Comparison of ENCODE assay signal across 18 mouse cellular contexts in the genomic region with DNA sequence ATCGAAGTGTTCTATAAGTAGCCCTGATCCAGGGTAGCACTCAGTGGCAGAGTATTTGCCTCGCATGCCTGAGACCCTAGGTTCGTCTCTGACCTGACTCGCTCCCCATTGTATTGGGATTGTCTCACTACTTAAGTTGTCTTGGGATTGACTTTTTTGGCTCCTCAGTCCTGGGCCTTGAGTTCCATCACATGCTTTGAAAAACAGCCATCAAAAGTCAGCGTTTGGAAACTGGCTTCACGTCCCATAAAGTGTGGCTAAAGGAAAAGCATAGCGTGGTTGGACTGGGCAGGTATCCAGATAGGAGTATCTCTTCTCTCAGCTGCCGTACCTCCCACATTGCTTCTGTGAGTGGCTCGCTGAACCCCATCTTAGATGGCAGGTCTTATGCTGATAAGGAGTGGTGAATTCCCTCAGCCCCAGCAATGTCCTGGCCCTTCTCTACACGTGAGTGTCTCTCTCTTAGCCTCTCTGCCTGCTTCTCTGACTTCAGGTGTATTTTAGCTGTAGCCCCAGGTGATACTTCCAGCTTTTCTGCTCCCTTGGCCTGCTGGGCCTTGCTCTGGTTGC. TPM values are rescaled to one million over a fixed set of nuclear protein-coding genes. Genes with fewer than 3 reads are reported as not detected.
DNase-seq lines count a peak whose midpoint lies in the region; ATAC-seq and TF ChIP-seq lines count a peak whose summit lies in the region.
"Had no signal": no experiment of that assay in that cellular context is flagged by ENCODE, and none has a peak within 500 bp of the region (broad histone marks: within the 10 kb centered on the region; RNA-seq: fewer than 3 reads in every experiment).

No protein-coding gene starts in this region.

- no peak for DNase-seq in layer of hippocampus, adult 2 months (ENCODE audit: low spot score in 2 of 2)
- no peak for DNase-seq in layer of hippocampus, postnatal 36 days
- DNase-seq in c-Kit-positive CD71-positive TER-119-negative erythroid progenitor cells, embryonic 14.5 days (ENCODE audit: low read depth), result peak; percentile 48
- peak; percentile 33 for DNase-seq in liver, embryonic 13.5 days
- no peak for DNase-seq in gastrocnemius, postnatal 14 days
- DNase-seq in left cerebral cortex, adult 8-10 months (ENCODE audit: low spot score in 2 of 2), result no peak
- DNase-seq in kidney, adult 2 months, result no peak
- DNase-seq: adrenal gland, postnatal 25 days; gastrocnemius, postnatal 36 days; right cerebral cortex, postnatal 25 days had no signal

- TF ChIP-seq CTCF in layer of hippocampus, adult 2 months (conservative IDR thresholded peaks at IDR 0.05), result no peak
- no peak for TF ChIP-seq CTCF in kidney, adult 2 months (conservative IDR thresholded peaks at IDR 0.05; ENCODE audit: insufficient read depth, insufficient read length, low read depth, low read length)

- H3K27ac ChIP-seq in layer of hippocampus, adult 2 months, result peak overlapping the region; percentile 90; the same call in 1 of the 2 replicates
- no peak overlapping the region for H3K27ac ChIP-seq in liver, embryonic 13.5 days
- no peak overlapping the region for H3K27ac ChIP-seq in kidney, adult 2 months (ENCODE audit: insufficient read depth, low read depth, low read length)
- H3K27ac ChIP-seq: kidney, postnatal 0 days; limb, embryonic 15.5 days; midbrain, embryonic 13.5 days had no signal

- H3K4me1 ChIP-seq in liver, embryonic 13.5 days (replicated peaks), result peaks cover 9% of the 10 kb centered on the region
- no peaks in the 10 kb centered on the region for H3K4me1 ChIP-seq in kidney, adult 2 months (ENCODE audit: control insufficient read depth, insufficient read depth, low read length)

- no peaks in the 10 kb centered on the region for H3K27me3 ChIP-seq in liver, embryonic 13.5 days
- no peaks in the 10 kb centered on the region for H3K27me3 ChIP-seq in kidney, adult 2 months (replicated peaks; ENCODE audit: control insufficient read depth, insufficient read depth, low read length)
- H3K27me3 ChIP-seq: limb, embryonic 15.5 days; midbrain, embryonic 13.5 days had no signal

- peak; percentile 87 for ATAC-seq in liver, embryonic 13.5 days (ENCODE audit: low read depth)
- ATAC-seq: forebrain, embryonic 14.5 days; hindbrain, embryonic 16.5 days; intestine, embryonic 16.5 days; lung, postnatal 0 days; midbrain, embryonic 13.5 days had no signal

- WGBS in liver, embryonic 13.5 days (ENCODE audit: insufficient replicate concordance), result 57% methylated on average over 10 of the region's 10 CpGs
- WGBS in kidney, adult 2 months, result 79% methylated on average over 10 of the region's 10 CpGs

- no peak overlapping the region for H3K4me2 ChIP-seq in liver, embryonic 13.5 days
- H3K4me2 ChIP-seq: limb, embryonic 15.5 days; midbrain, embryonic 13.5 days had no signal

- no peak overlapping the region for H3K4me3 ChIP-seq in layer of hippocampus, adult 2 months
- no peak overlapping the region for H3K4me3 ChIP-seq in liver, embryonic 13.5 days (replicated peaks)
- H3K4me3 ChIP-seq in kidney, adult 2 months (ENCODE audit: insufficient read depth, low read depth, low read length), result no peak overlapping the region
- H3K4me3 ChIP-seq: erythroblast, embryonic 14.5 days; limb, embryonic 15.5 days; midbrain, embryonic 13.5 days had no signal

- TF ChIP-seq POLR2A in kidney, adult 2 months (IDR thresholded peaks at IDR 0.05; ENCODE audit: low read depth, low read length), result no peak

- no peaks in the 10 kb centered on the region for H3K9me3 ChIP-seq in liver, embryonic 13.5 days (replicated peaks)
- H3K9me3 ChIP-seq: limb, embryonic 15.5 days; midbrain, embryonic 13.5 days had no signal

- no peak overlapping the region for H3K9ac ChIP-seq in liver, embryonic 13.5 days
- H3K9ac ChIP-seq: limb, embryonic 15.5 days; midbrain, embryonic 13.5 days had no signal

- intact Hi-C loops in gastrocnemius, postnatal 14 days (cut with DNase I; ENCODE audit: low total_unique reads), result no loop called here

- no peaks in the 10 kb centered on the region for H3K36me3 ChIP-seq in liver, embryonic 13.5 days
- no peaks in the 10 kb centered on the region for H3K36me3 ChIP-seq in kidney, adult 2 months (ENCODE audit: control insufficient read depth, insufficient read depth, low read length)
- H3K36me3 ChIP-seq: limb, embryonic 15.5 days; midbrain, embryonic 13.5 days had no signal

RNA-seq across cellular contexts. Expression of gene Ubash3b, which starts 34.3 kb away (rescaled TPM):
- 10 to 100 TPM; 26.7 to 27.0 TPM for total RNA-seq in layer of hippocampus, adult 2 months (2021)
- 10 to 100 TPM; 27.9 to 28.1 TPM for total RNA-seq in layer of hippocampus, postnatal 36 days (2021)
- polyA plus RNA-seq in liver, embryonic 13.5 days (2015; fragmentation: Nextera tagmentation; extraction: Ambion mirVana), result 6.7 and 7.9 TPM in 2 replicates
- total RNA-seq in gastrocnemius, postnatal 14 days (2021), result 1 to 10 TPM; 1.0 to 1.2 TPM
- 10 to 100 TPM; 19.9 to 23.9 (median 21.7) TPM for total RNA-seq in left cerebral cortex, adult 8-10 months (2022)
- polyA plus RNA-seq in kidney, adult 2 months (2012; rRNA removed), result 2.3 and 2.9 TPM in 2 replicates

Comparison
In these comparisons a context has a peak if more than half of its experiments do, and no peak if none do; other contexts are left out.
1. DNase-seq: peak in c-Kit-positive CD71-positive TER-119-negative erythroid progenitor cells, embryonic 14.5 days (single experiment) and liver, embryonic 13.5 days (single experiment); none in layer of hippocampus, adult 2 months (0 of 2), layer of hippocampus, postnatal 36 days (0 of 2), gastrocnemius, postnatal 14 days (single experiment), left cerebral cortex, adult 8-10 months (0 of 2) and kidney, adult 2 months (single experiment).
2. RNA of gene Ubash3b, which starts 34.3 kb away (total RNA-seq): 27.9 to 28.1 TPM in layer of hippocampus, postnatal 36 days, 26.7 to 27.0 TPM in layer of hippocampus, adult 2 months and 19.9 to 23.9 TPM in left cerebral cortex, adult 8-10 months; 1.0 to 1.2 TPM in gastrocnemius, postnatal 14 days; every median in the first group is over 4 times any median in the second.